Mouse (Mus musculus): ENCODE data around the gene Naaladl2. TPM values are rescaled to one million over a fixed set of nuclear protein-coding genes. Genes with fewer than 3 reads are reported as not detected.
"Not testable (repeated sequence)": the region's sequence is repeated elsewhere in the genome, so short reads cannot be mapped to it uniquely, and the experiment has no call there.

The Naaladl2 gene
- polyA plus RNA-seq, 1 experiment from 2014 or later, result 0.99 TPM

DNA sequence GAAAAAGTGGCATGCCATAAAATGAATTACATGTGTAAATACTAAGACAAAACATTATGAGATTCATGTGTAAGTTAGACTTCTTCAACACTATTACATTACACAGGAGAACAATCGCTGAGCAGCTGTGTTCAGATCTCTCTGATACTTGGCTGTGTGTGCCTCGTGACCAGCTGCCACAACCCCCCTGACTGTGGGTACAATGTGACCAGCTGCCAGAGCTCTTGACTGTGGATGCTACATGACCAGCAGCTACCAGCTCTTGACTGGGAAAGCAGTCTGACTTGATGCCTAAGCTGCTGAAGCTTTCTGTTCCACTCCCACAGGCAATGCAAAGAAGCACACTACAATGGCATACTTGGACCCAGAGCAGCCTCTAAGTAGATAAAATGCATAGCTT, 789.1 kb downstream of the Naaladl2 start:
- Histone ChIP-seq H3K4me2 (ENCODE audit: low read length) (no peak overlapping the region), H3K27ac (ENCODE audit: low read depth, low read length) (no peak overlapping the region), H3K27me3 (replicated peaks; ENCODE audit: control insufficient read depth, insufficient read depth, low read length) (no peaks in the 10 kb centered on the region), H3K9me3 (ENCODE audit: control insufficient read depth, low read length) (no peaks in the 10 kb centered on the region), H3K36me3 (ENCODE audit: control insufficient read depth, insufficient read depth, low read length) (no peaks in the 10 kb centered on the region), H3K9ac (ENCODE audit: low read depth, low read length) (no peak overlapping the region), H3K4me1 (ENCODE audit: control insufficient read depth, insufficient read depth, low read depth, low read length) (no peaks in the 10 kb centered on the region), H3K4me3 (ENCODE audit: low read length) (no peak overlapping the region)
- ATAC-seq, result no peak
- WGBS, result 56% methylated on average over 2 of the region's 2 CpGs

- no peaks in the 10 kb centered on the region for H3K36me3 ChIP-seq (ENCODE audit: control insufficient read depth, insufficient read depth, low read length)
- no peak overlapping the region for H3K27ac ChIP-seq (ENCODE audit: low read depth, low read length)
- H3K9ac ChIP-seq (ENCODE audit: low read depth, low read length), result no peak overlapping the region; the same call in 1 of the 2 replicates
- no peak for ATAC-seq
- H3K9me3 ChIP-seq (ENCODE audit: control insufficient read depth, low read length), result no peaks in the 10 kb centered on the region
- no peaks in the 10 kb centered on the region for H3K4me1 ChIP-seq (ENCODE audit: control insufficient read depth, insufficient read depth, low read depth, low read length)
- WGBS, result 82% methylated on average over 11 of the region's 11 CpGs
- no peaks in the 10 kb centered on the region for H3K27me3 ChIP-seq (replicated peaks; ENCODE audit: control insufficient read depth, insufficient read depth, low read length)
- H3K4me2 ChIP-seq (ENCODE audit: low read length), result no peak overlapping the region
- no peak overlapping the region for H3K4me3 ChIP-seq (ENCODE audit: low read length)
Measured at GRCm38 (mm10) chr3:24321489-24322405, 822.3 kb downstream of the Naaladl2 start.

DNA sequence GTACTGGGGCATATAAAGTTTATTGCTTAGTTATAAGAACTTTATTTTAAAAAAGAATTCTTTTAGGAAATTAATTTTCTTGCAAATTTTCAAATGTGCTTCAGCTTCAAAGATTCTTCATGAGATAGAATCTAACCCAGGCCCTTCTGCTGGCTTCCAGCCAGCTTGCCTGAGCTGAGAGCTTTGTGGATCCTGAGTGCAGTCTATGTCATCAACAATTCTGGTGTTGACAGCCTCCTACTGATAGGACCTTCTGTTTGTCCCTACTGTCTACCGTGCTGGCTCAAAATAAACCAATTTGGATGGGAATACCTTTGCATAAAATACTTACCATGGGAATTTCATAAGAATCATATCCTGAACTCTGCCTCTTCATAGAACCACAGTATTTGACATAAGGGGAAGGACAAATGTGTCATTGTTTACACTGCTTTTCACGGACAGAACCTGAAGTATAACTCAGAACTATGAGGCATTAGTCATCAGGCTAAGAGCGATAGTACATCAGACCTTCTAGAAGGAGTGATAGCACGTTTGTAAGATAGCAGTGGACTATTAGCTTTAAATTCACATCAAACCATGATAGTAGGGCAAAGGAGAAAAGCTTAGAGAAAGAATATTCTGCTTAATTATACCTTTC, 829.3 kb downstream of the Naaladl2 start:
- Histone ChIP-seq H3K9me3 (ENCODE audit: control insufficient read depth, low read length) (no peaks in the 10 kb centered on the region), H3K4me1 (ENCODE audit: control insufficient read depth, insufficient read depth, low read depth, low read length) (no peaks in the 10 kb centered on the region), H3K27ac (ENCODE audit: low read depth, low read length) (no peak overlapping the region), H3K4me3 (ENCODE audit: low read length) (no peak overlapping the region), H3K9ac (ENCODE audit: low read depth, low read length) (no peak overlapping the region), H3K4me2 (ENCODE audit: low read length) (no peak overlapping the region), H3K27me3 (replicated peaks; ENCODE audit: control insufficient read depth, insufficient read depth, low read length) (no peaks in the 10 kb centered on the region), H3K36me3 (ENCODE audit: control insufficient read depth, insufficient read depth, low read length) (no peaks in the 10 kb centered on the region)
- ATAC-seq, result no peak
- WGBS, result 63% methylated on average over 4 of the region's 4 CpGs

- 79% methylated on average over 2 of the region's 2 CpGs for WGBS
- no peak overlapping the region for H3K9ac ChIP-seq (ENCODE audit: low read depth, low read length)
- no peak overlapping the region for H3K4me3 ChIP-seq (ENCODE audit: low read length)
- no peaks in the 10 kb centered on the region for H3K36me3 ChIP-seq (ENCODE audit: control insufficient read depth, insufficient read depth, low read length)
- no peak overlapping the region for H3K4me2 ChIP-seq (ENCODE audit: low read length)
- H3K9me3 ChIP-seq (ENCODE audit: control insufficient read depth, low read length), result no peaks in the 10 kb centered on the region
- no peak for ATAC-seq
- no peaks in the 10 kb centered on the region for H3K27me3 ChIP-seq (replicated peaks; ENCODE audit: control insufficient read depth, insufficient read depth, low read length)
- H3K4me1 ChIP-seq (ENCODE audit: control insufficient read depth, insufficient read depth, low read depth, low read length), result no peaks in the 10 kb centered on the region
- no peak overlapping the region for H3K27ac ChIP-seq (ENCODE audit: low read depth, low read length)
Measured at GRCm38 (mm10) chr3:24225418-24225817, 918.6 kb downstream of the Naaladl2 start.

- Histone ChIP-seq H3K9me3 (ENCODE audit: control insufficient read depth, low read length) (no peaks in the 10 kb centered on the region), H3K27me3 (replicated peaks; ENCODE audit: control insufficient read depth, insufficient read depth, low read length) (no peaks in the 10 kb centered on the region), H3K4me3 (ENCODE audit: low read length) (no peak overlapping the region), H3K36me3 (ENCODE audit: control insufficient read depth, insufficient read depth, low read length) (no peaks in the 10 kb centered on the region), H3K27ac (ENCODE audit: low read depth, low read length) (no peak overlapping the region), H3K9ac (ENCODE audit: low read depth, low read length) (no peak overlapping the region), H3K4me2 (ENCODE audit: low read length) (no peak overlapping the region), H3K4me1 (ENCODE audit: control insufficient read depth, insufficient read depth, low read depth, low read length) (no peaks in the 10 kb centered on the region)
- 94% methylated on average over 1 of the region's 1 CpGs for WGBS
- ATAC-seq, result no peak
Measured at GRCm38 (mm10) chr3:24217476-24217875, 926.6 kb downstream of the Naaladl2 start.

GRCm38 (mm10) chr3:24166531-24166930, 977.5 kb downstream of the Naaladl2 start:
- Histone ChIP-seq H3K36me3 (ENCODE audit: control insufficient read depth, insufficient read depth, low read length) (no peaks in the 10 kb centered on the region), H3K9me3 (ENCODE audit: control insufficient read depth, low read length) (no peaks in the 10 kb centered on the region), H3K27ac (ENCODE audit: low read depth, low read length) (no peak overlapping the region), H3K4me1 (ENCODE audit: control insufficient read depth, insufficient read depth, low read depth, low read length) (no peaks in the 10 kb centered on the region), H3K27me3 (replicated peaks; ENCODE audit: control insufficient read depth, insufficient read depth, low read length) (no peaks in the 10 kb centered on the region), H3K9ac (ENCODE audit: low read depth, low read length) (no peak overlapping the region), H3K4me3 (ENCODE audit: low read length) (no peak overlapping the region), H3K4me2 (ENCODE audit: low read length) (no peak overlapping the region)
- no peak for ATAC-seq

- Histone ChIP-seq H3K4me3 (ENCODE audit: low read length) (no peak overlapping the region), H3K36me3 (ENCODE audit: control insufficient read depth, insufficient read depth, low read length) (no peaks in the 10 kb centered on the region), H3K9me3 (ENCODE audit: control insufficient read depth, low read length) (no peaks in the 10 kb centered on the region), H3K4me1 (ENCODE audit: control insufficient read depth, insufficient read depth, low read depth, low read length) (no peaks in the 10 kb centered on the region), H3K27me3 (replicated peaks; ENCODE audit: control insufficient read depth, insufficient read depth, low read length) (no peaks in the 10 kb centered on the region), H3K27ac (ENCODE audit: low read depth, low read length) (no peak overlapping the region), H3K9ac (ENCODE audit: low read depth, low read length) (no peak overlapping the region), H3K4me2 (ENCODE audit: low read length) (no peak overlapping the region)
- ATAC-seq, result no peak
Measured at GRCm38 (mm10) chr3:24163992-24164391, 980.1 kb downstream of the Naaladl2 start.

DNA sequence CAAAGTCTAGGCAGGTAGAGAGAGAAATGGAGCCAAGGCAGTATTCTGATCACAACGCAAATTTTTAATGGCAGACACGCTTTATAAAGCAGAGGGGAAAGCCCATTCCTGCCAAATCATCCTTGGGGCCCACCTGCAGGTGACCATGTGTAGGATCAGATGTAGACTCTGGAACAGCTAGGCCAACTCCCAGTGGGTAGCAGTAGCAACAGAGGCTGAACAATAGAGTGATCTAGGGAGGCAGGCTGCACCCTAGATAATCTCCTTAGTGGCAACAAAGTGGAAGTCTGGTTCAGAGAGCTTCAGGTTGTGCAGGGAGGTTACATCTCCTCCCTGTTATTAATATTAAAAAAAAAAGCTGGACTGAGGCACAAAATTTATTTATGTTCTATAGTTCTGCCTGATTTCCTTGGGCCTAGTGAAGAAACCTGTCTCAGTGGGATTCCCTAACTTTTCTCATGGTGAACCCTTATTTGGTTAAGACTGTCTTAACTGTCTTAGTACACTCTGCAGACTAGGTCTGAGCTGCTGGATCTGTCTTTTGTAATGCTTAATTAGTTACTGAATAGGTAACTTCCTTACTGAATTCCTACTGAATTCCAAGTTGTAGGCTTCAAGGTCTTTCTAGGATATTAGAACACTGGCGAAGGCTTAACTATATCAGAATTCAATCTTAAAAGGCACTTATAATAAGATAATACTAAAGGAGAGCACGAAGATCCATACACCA, 992.8 kb downstream of the Naaladl2 start:
- H3K9ac ChIP-seq (ENCODE audit: low read depth, low read length); H3K27me3 ChIP-seq (replicated peaks; ENCODE audit: control insufficient read depth, insufficient read depth, low read length); H3K9me3 ChIP-seq (ENCODE audit: control insufficient read depth, low read length); H3K4me1 ChIP-seq (ENCODE audit: control insufficient read depth, insufficient read depth, low read depth, low read length); H3K4me2 ChIP-seq (ENCODE audit: low read length); H3K4me3 ChIP-seq (ENCODE audit: low read length); ATAC-seq; H3K27ac ChIP-seq (ENCODE audit: low read depth, low read length); H3K36me3 ChIP-seq (ENCODE audit: control insufficient read depth, insufficient read depth, low read length): not testable (repeated sequence)
- WGBS, result 74% methylated on average over 4 of the region's 4 CpGs

- Histone ChIP-seq H3K9ac (ENCODE audit: low read depth, low read length) (no peak overlapping the region), H3K27ac (ENCODE audit: low read depth, low read length) (no peak overlapping the region), H3K36me3 (ENCODE audit: control insufficient read depth, insufficient read depth, low read length) (no peaks in the 10 kb centered on the region), H3K9me3 (ENCODE audit: control insufficient read depth, low read length) (no peaks in the 10 kb centered on the region), H3K4me1 (ENCODE audit: control insufficient read depth, insufficient read depth, low read depth, low read length) (no peaks in the 10 kb centered on the region), H3K4me2 (ENCODE audit: low read length) (no peak overlapping the region), H3K27me3 (replicated peaks; ENCODE audit: control insufficient read depth, insufficient read depth, low read length) (no peaks in the 10 kb centered on the region), H3K4me3 (ENCODE audit: low read length) (no peak overlapping the region)
- no peak for ATAC-seq
- 91% methylated on average over 1 of the region's 1 CpGs for WGBS
Measured at GRCm38 (mm10) chr3:24142808-24143207, 1001.3 kb downstream of the Naaladl2 start.
